Mouse (Mus musculus): ENCODE data around the gene Krt75. TPM values are rescaled to one million over a fixed set of nuclear protein-coding genes. Genes with fewer than 3 reads are reported as not detected.

Krt75 gene
- total RNA-seq (2021), result not detected
- long read RNA-seq, experiment 1, result 0 reads
- long read RNA-seq, experiment 2, result 0 reads

DNA sequence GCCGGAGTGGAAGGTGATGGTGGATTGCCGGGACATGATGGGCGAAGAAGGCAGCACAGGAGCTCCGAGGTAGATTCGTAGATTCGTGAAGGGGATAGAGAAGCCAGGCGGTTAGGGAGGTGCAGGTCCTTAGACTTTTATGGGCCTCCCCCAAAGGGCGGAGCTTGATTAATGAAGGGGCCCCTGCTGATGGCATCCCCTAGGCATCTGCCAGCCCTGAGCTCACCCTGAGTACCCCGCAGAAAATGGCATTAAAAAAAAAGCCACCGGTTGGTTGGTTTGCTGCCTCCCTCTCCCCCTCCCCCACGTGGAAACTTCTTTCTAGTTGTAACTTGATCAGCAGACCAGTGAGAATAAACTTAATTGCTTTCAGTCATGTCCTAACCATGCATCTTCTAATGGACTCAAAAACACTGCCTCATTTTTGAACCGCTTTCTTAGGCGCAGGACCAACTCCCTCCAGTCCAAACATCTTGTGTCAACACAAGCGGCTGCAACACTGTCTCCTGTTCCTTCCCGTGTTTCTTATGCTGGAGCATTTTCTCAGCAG is at the start of gene Krt75:
Gene Krt75 (minus strand): TSS at position 109 of the 550 bp plus-strand sequence.
- intact Hi-C loops (cut with DNase I), result no loop called here
- no peak for DNase-seq

DNA sequence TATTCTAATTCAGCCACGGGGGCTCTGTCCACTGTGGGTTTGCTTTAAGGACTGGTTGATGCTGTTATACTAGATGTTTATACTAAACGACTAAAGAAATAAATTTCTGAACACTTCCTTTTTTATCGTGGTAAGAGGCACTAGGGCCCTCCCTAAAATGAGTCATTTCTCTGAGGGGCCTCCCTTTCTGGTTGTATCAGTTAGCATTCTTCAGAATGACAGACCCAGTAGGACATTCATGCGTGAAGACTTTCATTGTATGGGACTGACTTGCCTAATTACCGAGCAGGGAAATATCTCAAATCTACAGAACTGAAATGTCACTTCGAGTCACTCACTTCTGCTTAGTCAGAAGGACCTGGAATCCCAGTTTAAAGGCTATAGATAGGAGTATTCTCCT is 25.4 kb upstream of the Krt75 start:
- DNase-seq, result no peak
- intact Hi-C loops (cut with DNase I), result no loop called here

DNA sequence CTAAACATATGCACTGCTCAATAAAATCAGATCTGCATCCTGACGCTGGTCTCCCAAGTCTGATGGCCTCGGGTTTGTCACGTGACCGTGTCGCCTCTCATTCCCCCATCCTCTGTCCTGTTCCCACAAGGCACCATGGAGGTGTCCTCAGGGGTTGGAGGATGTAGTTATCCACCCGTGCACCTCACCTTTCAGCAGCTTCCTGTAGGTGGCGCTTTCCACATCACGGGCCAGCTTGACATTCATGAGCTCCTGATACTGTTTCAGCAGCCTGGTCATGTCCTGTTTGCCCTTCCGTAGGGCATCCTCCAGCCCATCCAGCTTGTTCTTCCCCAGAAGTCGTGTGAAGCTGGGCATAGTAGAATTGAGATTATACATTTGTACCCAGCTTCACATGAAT is 14.5 kb upstream of the Krt75 start:
- DNase-seq, result no peak
- intact Hi-C loops (cut with DNase I), result no loop called here

DNA sequence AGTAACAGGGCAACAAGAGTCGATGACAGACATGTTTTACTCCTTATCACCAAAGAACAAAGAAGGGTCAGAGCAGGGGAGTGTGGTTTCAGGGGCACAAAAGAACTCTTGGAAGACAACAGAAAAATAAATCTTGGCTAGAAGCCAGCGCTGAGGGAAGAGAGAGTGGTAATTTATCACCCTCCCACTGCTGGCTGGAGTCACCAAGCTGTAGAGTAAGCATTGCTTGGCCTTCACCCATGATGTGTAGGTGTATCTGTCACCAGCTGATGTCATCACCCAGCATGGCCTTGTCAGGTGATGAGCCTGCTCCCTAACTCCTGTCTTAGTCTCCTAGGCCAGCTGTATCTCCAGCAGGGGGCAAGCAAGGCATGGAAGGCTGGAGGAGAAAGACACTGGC is 10.8 kb upstream of the Krt75 start:
- intact Hi-C loops (cut with DNase I), result no loop called here
- DNase-seq, result no peak

DNA sequence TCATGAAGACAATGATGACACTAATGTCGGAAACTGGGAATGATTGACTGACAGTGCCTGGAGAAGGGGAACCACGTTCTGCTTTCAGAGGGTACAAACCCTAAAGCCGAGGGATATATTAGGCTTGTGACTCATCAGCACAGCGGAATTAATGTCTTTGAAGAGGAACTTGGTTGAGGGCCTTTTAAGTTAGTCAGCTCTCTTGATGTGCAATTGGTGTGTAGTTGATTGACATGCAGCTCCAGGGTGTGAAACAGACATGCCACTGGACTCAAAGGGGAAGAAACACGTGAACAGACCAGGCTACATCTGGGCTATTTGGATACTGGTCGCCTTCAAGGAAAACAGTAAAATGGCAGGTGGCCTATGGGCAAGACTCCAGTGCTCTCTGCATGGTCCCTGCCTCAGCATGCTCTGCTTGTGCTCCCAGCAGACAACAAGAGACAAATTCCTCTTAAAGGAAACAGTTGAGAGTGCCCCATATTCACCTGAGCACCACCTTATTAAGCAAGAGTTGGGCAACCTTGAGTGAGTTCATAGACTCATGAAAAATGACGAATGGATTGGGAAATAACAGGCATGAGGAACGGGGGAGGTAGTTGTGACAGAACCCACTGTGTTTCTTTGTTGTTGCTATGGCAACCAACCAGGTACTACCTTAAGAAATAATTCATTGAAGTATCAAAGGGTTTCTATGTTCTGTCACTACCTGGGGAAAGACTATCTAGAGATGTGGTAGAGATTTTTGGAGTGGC is 9.7 kb upstream of the Krt75 start:
- no peak for DNase-seq
- intact Hi-C loops (cut with DNase I), result no loop called here

DNA sequence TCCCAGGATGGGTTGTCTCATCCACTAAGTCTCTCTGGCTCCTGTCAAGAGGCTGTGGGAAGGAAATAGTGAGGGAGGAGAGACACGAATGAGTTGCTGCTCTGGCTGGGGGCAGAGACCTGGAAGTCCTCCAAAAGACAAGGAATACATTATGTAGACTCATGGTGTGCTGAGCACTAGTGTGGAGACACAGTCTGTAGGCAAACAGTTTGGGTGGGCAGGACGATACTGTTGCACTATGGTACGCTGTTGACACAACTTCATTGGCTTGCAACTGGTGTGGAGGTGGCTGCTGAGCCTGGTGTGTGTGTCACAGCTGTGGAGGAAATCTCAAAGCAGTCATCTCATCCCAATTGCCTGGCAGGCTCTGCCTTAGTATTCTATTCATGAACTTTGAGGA is 8.0 kb upstream of the Krt75 start:
- intact Hi-C loops (cut with DNase I), result no loop called here

DNA sequence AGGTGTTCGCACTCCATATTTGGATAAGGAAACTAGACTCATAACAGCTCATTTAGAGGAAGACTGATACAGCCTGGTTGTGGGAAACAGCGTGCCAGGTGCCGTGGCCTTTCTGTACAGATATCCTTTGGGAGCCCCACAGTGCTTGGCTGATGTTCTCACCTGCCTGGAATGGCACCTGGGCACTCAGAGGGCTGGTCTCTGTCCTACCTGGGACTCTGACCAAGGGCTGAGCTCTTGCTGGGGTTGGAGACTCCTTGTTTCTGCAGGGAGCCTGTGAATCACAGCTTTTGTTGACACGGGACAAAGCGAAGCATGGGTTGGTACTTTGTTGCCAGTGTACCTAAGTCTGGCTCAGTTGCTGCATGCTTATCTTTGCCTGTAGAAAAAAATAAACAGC is 1.8 kb upstream of the Krt75 start:
- no peak for DNase-seq
- intact Hi-C loops (cut with DNase I), result no loop called here

More for the DNA sequence above, 8.0 kb upstream of the Krt75 start:
- no peak for DNase-seq

DNA sequence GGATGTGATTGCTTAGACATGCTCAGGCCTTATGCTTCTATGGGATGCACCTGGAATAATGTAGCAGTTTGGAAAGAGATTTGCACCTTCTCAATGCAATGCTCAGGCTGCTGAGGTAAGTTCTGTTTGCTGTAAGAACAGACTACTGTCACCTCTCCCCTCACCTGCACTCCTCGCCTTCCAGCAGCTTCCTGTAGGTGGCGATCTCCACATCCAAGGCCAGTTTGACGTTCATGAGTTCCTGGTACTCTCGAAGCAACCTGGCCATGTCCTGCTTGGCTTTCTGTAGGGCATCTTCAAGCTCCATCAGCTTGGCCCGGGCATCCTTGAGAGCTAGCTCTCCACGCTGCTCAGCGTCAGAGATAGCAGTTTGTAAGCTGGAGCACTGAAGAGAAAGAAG is 5.9 kb downstream of the Krt75 start:
- no peak for DNase-seq
- intact Hi-C loops (cut with DNase I), result no loop called here

DNA sequence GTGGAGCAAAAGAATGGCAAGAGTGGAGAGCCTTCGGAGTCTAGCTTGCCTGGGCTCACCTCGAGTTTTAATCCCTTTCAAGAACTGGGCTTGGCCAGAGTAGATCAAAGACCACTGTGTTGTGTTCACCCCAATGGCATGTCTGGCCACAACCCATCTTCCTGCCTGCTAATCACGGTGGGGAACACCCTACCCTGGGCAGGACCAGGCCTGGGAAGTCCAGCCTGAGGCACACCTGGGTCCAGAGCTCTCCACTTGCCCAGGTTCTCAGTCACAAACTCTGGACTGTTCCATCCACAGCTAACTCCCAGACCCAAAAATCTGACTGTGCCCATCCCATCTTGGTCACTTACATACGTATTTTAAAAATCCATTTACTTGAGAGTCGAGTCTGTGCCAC is 10.9 kb downstream of the Krt75 start, which contains the start of gene Krt90:
Gene Krt90 (minus strand): TSS at position 101 of the 400 bp plus-strand sequence.
- DNase-seq, result no peak
- intact Hi-C loops (cut with DNase I), result no loop called here

DNA sequence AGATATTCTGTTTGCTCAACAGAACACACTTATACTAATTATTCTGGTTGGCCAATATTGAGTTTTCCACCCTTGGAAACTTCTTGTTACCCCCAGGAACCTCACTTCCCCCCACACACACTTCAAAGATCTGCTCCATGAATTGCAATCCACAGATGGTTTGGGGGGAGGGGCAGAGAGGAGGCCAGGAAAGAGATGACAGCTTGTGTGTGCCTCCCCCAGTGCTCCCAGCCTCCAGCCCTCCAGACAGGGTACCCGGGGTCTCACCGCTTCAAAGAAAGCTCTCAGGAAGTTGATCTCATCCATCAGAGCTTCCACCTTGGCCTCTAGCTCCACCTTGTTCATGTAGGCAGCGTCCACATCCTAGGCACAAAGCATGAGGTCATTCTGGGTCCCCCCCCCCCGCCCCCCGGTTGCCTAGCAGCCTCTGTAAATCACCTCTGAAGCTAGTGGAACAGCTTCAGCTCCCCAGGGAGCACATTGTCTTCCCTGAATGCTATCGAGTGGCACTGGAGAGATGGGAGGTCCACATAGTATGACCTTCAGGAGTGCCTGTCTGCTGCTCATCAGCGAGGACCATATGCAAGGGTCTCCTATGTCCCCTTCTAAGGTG is 15.6 kb downstream of the Krt75 start:
- DNase-seq, result no peak
- intact Hi-C loops (cut with DNase I), result no loop called here

DNA sequence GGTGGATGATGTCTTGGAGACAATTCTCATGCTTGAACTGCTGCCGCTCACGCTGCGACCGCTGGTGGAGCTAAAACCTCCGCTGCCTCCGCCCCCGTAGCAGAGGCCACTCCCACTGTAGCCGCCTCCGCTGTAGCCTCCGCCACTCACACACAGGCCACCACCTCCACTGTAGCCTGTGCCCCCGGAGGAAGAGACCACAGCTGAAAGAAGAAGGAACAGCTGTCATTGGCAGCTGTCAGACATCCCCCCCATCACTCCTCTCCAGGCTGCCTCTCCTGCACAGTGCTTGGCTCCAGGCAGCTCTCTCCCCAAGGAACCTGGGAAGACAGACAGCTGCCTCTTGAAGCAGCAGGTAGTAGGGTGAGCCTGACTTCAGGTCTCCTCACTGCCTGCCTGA is 20.5 kb downstream of the Krt75 start:
- intact Hi-C loops (cut with DNase I), result no loop called here
- DNase-seq, result peak; percentile 24 to 47

DNA sequence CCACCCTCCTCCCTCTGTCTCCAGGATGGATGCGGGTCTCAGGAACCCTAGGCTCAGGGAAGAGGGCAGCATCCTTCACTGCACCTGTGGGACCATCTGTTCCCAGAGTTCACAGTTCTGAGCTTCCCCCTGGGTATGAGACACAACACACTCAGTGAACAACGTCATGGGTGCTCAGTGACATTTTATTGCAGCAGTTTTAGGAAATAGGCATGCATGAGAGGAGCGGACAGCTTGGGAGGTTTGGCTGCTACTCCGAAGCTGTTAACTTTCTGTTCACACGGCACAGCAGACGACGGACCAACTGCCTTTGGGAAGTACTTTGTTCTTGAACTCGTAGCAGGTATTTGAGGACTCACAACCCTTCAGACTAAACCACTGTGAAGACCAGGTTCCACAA is 21.5 kb downstream of the Krt75 start:
- DNase-seq, result no peak
- intact Hi-C loops (cut with DNase I), result no loop called here

DNA sequence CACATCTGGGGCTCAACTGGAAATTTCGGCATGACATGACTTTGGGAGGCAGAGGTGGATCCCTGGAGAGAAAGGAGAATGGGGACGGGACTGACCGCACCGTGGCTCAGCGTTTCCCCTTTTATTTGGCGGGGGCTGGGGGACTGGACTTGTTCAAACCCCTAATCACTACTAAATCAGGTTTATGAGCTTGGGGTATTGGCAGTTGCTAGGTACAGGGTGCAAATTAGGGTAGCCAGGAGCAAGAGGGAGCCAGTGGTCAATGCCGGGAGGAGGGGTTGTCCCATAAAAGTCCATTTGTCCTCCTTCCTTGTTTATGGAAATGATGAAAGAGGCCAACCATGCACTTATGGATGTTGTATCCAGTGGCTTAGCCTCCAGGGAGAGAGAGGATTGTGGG is 23.1 kb downstream of the Krt75 start, which contains the start of gene Krt82:
Gene Krt82 (minus strand): TSS at position 101 of the 400 bp plus-strand sequence.
- intact Hi-C loops (cut with DNase I), result no loop called here
- no peak for DNase-seq

DNA sequence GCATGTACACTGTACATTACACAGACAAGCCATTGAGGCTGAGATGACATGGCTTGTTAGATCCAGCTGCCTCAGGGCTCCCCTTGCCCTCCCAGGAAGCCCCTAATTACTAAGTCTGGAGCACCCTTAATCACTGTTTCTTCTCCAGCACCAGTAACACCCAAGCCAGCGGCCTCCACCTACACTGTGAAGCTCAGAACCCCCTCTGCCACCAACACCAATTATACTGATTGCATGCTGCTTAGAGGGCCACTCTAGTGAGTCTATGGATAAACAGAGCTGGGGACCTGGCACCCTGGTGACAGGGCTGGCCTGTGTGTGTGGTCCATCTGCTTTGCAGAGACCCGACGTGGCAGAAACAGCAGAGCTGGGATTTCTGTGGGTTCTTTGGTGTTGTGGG is 29.2 kb downstream of the Krt75 start:
- no peak for DNase-seq
- intact Hi-C loops (cut with DNase I), result no loop called here

DNA sequence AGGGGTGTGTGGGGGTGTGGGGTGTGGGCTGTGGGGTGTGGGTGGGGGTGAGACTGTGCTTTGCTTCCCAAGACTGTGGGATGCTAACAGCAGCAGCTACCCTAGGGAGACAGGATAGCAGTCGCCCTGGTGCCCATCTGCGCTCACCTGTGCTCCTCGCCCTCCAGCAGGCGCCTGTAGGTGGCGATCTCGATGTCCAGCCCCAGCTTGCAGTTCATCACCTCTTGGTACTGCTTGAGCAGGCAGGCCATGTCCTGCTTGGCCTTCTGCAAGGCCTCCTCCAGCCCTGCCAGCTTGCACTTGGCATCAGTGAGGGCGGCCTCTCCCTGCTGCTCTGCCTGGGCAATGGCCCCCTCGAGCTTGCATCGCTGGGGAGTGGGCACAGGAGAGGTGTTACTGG is 31.2 kb downstream of the Krt75 start:
- DNase-seq, result no peak
- intact Hi-C loops (cut with DNase I), result no loop called here

DNA sequence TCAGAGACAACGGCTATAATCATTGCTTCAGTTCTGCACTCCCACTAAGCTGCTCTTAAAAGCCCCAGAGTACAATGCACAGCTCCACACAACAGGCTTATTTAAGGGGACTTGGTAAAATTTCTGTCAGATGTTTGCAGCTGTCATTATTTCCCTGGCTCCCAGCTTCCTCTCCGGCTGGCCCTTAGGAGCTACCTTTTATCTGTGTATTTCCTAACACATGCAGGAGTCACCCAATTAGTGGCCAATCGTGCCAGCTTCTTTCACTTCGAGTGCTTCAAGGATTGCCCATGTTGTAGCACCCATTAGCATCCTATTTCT is 35.2 kb downstream of the Krt75 start:
- intact Hi-C loops (cut with DNase I), result loop anchor here (5.0 kb wide), 1 partner anchor 434 kb away; no protein-coding TSS in a partner anchor
- DNase-seq, result peak in 1 of 2 experiments; percentile 3

DNA sequence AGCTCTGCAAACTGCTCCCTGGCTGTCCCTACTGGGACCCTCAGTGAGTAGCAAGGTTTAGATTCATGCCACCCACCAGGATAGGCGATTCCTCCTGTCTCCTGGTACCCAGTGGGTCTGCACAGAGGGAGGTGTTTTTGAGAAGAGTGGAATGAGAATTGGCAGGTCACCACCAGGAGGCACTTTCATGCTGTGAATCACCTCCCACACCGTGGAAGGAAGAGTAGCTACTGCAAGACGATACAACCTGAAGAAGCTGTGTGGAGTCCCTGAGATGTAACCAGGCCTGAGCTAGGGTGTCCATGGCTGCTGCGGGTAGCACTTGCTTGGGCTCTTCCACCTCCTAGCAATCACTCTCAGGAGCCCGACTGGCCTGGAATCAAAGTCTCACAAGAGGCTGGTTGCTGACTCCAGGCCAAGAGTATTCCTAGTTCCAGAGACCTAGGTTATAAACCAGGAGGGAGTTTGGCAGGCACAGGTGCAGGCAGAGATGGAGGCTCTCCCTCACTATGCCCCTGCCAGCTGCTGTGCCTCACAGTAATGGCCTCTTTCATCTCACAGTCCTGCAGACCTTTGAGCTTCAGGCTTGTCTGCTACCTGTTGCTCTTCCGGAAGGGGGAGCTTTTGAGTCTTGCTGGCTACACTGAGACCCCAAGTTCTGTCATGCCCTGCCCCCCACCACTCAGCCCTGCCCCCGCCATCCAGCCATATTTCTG is 35.7 kb downstream of the Krt75 start:
- DNase-seq, result peak in 1 of 2 experiments; percentile 5
- intact Hi-C loops (cut with DNase I), result loop anchor here (5.0 kb wide), 1 partner anchor 434 kb away; no protein-coding TSS in a partner anchor

DNA sequence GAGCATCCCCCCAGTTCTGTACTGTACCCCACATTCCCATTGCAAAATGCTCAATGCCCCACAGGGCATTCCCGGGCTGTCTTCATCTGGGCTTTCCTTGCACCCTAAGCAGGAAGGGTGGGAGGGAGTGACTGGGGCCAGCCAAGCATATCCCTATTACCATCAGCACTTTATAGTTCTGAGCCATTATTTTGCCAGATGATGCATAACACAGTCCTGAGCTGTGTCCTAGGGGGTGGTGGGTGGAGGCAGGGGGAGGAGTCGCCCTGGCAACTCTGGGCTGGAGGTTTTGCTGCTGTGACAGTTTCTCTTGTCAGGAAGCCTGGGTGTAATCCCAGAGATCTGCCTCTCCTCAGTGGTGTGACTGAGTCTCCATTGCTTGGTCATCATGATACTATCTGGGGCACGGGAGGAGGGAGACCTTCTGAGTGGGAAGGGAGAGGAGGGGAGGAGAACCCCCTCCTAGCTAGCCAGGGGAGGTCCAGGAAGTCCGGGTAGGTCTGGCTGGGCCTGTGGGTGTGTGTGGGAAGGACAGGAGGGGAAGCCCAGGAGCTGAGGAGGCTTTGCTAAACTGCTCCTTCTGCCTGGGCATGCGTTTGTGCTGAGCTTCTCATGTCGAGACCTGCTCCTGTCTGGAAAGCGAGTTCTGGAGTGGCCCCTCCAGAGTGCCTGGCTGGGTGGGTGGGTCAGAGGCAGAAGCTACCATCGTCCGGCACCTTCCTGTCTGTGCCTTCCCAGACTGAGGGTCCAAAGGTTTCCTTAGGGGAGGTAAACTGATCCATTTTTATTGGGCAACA is 37.5 kb downstream of the Krt75 start:
- no peak for DNase-seq
- intact Hi-C loops (cut with DNase I), result loop anchor here (5.0 kb wide), 1 partner anchor 436 kb away; no protein-coding TSS in a partner anchor

DNA sequence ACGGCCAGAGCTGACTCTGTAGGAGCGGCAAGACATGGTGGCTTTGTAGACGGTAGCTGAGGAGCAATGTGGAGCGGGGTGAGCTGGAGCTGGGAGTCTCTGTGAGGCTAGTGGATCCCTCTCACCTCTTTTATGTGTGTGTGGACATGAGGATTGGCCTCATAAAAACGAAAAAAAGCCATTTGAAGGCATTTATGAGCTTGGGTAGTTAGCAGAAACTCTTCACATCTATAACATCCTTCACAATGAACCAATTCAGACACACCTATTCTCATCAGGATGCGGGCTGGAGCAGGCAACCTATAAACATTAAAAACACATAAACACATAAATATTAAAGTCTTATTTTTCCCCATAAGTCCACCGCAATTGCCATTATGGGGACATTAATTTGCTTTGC is 41.0 kb downstream of the Krt75 start, which contains the start of gene Krt84:
Gene Krt84 (minus strand): TSS at position 101 of the 400 bp plus-strand sequence.
- intact Hi-C loops (cut with DNase I), result no loop called here

DNA sequence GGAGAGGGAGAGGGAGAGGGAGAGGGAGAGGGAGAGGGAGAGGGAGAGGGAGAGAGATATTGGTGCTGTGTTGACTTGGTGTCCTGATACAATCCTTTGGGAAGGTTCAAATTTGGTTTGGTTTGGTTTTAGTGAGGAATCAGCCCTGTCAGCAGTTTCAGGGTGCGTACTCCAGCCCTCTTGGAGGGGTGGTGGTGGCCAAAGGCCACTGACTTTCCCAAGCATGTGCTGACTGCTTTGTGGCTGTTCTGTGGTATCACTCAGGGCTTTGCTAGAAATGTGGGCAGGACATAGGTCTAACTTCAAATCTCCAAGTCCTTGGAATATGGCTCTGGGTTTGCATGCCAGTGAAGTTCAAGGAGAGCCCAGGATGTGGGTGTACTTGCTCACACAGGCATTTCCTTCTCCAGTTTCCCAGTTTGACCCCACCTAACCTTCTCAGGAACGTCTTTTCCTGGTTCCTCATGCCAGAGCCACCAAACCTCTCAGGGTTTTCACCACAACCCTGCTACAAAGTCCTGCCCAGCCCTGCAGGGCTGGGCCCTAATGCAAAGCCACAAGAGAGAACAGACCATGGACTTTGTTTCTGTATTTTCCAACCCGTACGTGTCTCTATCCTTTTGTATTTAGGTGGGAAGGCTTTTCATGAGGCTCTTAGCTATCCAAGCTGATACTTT is 51.0 kb downstream of the Krt75 start:
- intact Hi-C loops (cut with DNase I), result no loop called here
- DNase-seq, result no peak

More for the DNA sequence above, 41.0 kb downstream of the Krt75 start, which contains the start of gene Krt84:
- no peak for DNase-seq

Data from heart, postnatal 14 days (tissue).